Mouse (Mus musculus) induced T-regulatory cell, adult 2 months (primary cell): ENCODE results near the gene Dpm3.
A peak's percentile ranks its signal among the peaks of the same experiment; 100 is the strongest.

Source experiments
- DNase-seq: peaks from one replicate; pipeline ENCODE4 v3.0.0-alpha.2; 2012; ENCODE audit warnings: low read depth

Gene Dpm3

GRCm38 (mm10) chr3:89294195-89294594, 35.0 kb downstream of the Dpm3 start:
- no peak for DNase-seq

GRCm38 (mm10) chr3:89295685-89296230, 36.6 kb downstream of the Dpm3 start:
- DNase-seq: no peak

- DNase-seq: no peak
Observed at GRCm38 (mm10) chr3:89296761-89297396, 37.7 kb downstream of the Dpm3 start.

GRCm38 (mm10) chr3:89298908-89299307, 39.8 kb downstream of the Dpm3 start:
- DNase-seq: no peak

DNA sequence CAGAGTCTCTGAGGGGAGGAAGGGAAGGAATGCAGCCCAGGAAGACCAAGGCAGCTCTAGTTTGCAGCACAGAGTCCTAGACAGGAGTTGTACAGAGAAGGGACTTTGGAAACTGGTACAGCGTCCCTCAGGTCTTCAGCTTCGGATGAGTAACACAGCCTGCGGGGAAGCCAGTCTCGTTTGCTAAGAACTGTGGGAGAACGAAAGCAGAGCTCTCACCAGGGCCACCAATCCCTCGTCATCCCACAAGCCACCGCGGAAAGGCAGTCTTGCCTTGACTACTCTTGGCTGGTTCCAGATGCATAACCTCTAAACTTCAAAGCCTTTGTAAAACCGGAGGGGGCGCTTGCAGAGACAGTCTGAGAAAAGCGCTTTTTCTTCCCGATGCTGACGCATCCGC, 40.3 kb downstream of the Dpm3 start:
- DNase-seq: peak; percentile 68

DNA sequence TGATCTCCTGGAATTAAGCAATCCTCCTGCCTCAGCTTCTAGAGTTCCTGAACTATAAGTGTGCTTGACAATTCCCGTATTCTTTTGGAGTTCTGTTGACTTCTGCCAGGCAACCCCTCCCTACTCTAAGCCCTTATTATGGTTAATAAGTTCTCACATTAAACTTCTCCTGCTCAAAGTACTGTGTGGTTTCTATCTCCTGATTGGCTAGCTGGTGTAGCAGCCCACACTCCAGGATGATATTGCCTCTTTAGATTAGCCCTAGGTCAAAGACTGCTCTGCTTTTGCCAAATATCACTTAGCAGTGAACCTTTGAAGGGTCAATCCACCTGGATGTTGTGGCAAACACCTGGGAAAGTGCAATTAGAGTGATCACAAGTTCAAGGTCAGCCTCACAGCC, 40.9 kb downstream of the Dpm3 start:
- DNase-seq: no peak

- DNase-seq: no peak
Observed at GRCm38 (mm10) chr3:89300514-89300913, 41.4 kb downstream of the Dpm3 start.

- no peak for DNase-seq
Observed at GRCm38 (mm10) chr3:89304440-89304839, 45.3 kb downstream of the Dpm3 start.

- no peak for DNase-seq
Observed at GRCm38 (mm10) chr3:89305105-89305504, 45.9 kb downstream of the Dpm3 start.

DNA sequence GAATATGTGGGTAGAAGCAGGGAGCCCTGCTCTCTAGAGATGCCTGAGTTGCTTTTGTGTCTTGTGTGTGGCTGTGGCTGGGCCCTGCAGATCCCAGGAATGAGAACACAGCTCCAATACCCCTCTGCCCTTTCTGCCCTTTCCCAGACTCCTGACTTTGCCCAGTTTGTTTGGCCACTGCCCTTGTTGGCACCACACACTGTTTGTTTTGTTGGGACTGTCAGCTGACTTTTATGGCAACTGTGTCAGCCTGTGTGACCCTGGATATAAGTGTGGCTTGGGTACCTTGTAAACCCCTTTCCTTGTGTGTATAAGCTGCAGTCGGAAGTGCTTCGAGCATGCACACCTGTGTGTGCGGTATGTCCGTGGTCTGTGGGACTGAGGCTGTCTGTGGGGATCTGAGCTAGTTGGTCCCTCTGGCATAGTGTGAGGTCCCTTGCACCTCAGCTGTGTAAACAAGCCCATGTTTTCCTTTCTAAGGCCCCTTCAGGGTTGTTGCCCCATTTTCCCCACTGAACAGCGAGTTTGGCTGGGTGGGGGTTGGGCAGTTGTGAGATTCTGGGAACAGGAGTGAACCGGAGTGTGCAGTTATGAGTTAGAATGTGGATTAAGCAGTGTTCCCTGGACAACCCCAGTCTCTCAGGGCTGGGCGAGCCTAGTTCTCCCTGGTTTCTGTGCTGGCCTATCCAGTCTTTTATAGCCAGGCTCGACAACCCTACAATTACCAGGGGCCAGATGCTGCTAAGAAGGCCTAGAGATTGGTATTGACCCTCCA, 46.6 kb downstream of the Dpm3 start:
- DNase-seq: no peak

DNA sequence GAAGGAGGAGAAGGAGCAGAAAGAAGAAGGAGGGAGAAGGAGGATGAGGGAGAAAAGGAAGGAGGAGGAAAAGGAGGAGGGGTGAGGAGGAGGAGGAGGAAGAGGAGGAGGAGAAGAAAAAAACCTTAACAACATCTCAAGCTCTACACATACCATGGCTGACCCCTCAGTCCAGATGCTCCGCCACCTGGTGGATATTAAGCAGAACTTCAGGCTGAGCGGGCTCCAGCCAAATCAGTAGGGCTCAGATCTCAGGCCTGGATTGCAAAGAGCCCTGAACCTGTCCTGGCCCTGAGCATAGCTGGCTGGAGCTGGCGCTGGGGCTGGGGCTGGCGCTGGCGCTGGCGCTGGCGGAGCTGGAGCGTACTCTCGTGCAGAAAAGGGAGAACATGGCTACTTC, 48.9 kb downstream of the Dpm3 start:
- peak; percentile 83 for DNase-seq

DNA sequence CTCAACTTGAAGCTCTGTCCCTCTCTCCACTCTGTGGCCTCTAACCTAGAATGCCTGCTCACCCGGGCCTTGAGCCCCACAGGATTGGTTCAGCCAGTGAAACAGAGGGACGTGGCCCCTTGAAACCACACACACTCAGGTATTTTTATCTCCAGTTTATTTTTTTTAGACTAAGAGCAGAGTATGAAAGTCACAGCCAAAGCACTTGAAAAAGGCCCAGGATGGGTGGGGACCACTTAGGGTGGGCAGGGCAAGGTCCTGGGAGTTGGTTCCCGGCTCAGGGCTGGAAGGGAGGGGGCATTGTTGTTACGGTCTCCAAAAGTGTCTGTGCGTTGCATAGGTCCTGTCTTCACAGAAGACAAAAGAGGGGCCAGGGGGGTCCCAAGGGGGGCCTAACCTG, 55.2 kb downstream of the Dpm3 start:
- DNase-seq: no peak

DNA sequence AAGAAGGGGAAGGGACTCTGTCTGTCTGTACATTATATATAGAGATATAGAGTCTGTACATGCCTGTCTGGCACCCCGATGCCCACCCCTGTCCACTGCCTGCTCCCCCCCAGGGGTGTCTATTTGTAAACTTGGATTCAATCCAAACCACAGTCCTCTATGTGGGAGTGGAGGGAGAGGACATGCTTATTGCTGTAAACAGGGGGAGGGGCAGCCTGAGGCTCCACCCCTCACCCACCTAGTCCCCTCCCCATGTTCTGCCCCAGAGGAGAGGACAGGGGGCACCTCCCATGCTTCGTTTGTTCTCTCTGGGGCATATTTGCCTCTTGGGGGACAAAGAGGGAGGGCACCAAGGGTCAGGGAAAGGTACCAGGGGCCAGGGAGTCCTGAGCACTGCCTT, 55.6 kb downstream of the Dpm3 start:
- DNase-seq: peak; percentile 28

DNA sequence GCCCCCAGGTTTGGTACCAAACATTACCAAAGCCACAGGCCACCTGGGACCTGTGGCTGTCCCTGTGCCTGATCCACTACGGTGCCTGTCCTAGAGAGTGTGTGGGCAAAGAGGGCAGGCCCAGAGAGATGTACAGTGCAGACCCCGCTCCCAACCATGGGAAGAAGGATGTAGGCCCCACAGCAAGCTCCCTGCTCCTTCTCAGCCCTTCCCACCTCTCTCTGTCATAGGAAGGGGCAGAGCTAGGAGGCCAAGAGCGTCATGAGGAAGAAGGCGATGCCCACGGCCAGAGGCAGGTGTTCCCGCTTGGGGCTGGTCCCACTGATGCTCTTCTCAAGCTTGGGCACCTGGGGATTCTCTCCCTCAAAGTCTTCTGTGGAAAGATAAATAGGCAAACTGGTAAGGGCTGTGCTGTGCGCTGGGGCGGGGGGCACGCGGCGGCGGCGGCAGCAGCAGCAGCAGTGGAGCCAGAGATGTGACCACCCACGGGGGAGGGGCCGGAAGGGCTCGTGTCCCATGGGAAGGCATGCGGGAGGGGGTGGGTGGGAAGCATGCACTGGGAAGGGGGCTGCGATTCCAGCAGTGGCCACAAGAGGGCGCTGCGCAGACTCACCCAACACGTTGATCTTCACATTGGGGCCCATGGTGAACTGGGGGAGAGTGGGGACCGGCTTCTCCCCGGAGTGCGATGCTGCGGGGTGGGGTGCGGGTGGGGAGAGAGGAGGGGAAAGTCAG, 56.2 kb downstream of the Dpm3 start:
- peak; percentile 77 for DNase-seq

- DNase-seq: peak; percentile 71
Observed at GRCm38 (mm10) chr3:89315930-89316831, 57.0 kb downstream of the Dpm3 start.
